22 mouse cellular contexts compared by ENCODE assay signal in the genomic region with DNA sequence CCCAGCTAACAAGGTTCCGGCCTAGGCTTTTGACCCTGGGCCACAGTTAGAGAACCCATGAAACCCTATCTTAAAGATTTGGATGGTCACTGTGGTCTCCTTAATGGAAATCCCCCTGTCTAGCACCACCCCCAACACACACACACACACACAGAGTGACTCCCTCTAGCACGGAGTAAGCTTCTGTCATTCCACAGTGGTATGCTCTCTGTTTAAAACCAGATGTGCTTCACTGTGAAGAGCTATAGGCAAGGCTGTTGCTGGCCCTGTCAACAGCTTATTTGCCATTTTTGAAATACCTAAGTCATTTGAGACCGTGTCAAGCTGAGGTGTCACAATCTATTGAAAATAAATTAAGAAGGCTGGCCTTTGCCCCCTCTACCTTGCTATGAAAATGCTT.
A peak's percentile ranks its signal among the peaks of the same experiment; 100 is the strongest.
DNase-seq lines count a peak whose midpoint lies in the region; ATAC-seq and TF ChIP-seq lines count a peak whose summit lies in the region.
"Had no signal": no experiment of that assay in that cellular context is flagged by ENCODE, and none has a peak within 500 bp of the region (broad histone marks: within the 10 kb centered on the region; RNA-seq: fewer than 3 reads in every experiment).

No protein-coding gene starts in this region.

- peaks cover 29% of the 10 kb centered on the region for H3K27me3 ChIP-seq in hindbrain, embryonic 11.5 days (ENCODE audit: control insufficient read depth, insufficient read depth, low read length)
- H3K27me3 ChIP-seq in hindbrain, embryonic 16.5 days (replicated peaks; ENCODE audit: control insufficient read depth, insufficient read depth, low read length) = peaks cover 4% of the 10 kb centered on the region; the same call in 1 of the 2 replicates
- peaks cover 89% of the 10 kb centered on the region for H3K27me3 ChIP-seq in embryonic facial prominence, embryonic 10.5 days (replicated peaks; ENCODE audit: low read depth, poor library complexity, severe bottlenecking)
- 0 out of 2 replicates have a peak, but pooled peaks cover 3% of the 10 kb centered on the region for H3K27me3 ChIP-seq in stomach, postnatal 0 days (ENCODE audit: control insufficient read depth, insufficient read depth, low read length)
- H3K27me3 ChIP-seq: CH12.LX had no signal

- H3K4me2 ChIP-seq in hindbrain, embryonic 11.5 days (replicated peaks; ENCODE audit: low read depth, low read length) = no peak overlapping the region
- no peak overlapping the region for H3K4me2 ChIP-seq in hindbrain, embryonic 16.5 days (ENCODE audit: low read length)
- H3K4me2 ChIP-seq in stomach, postnatal 0 days (replicated peaks; ENCODE audit: low read depth) = no peak overlapping the region
- H3K4me2 ChIP-seq: heart, embryonic 13.5 days; hindbrain, embryonic 14.5 days had no signal

- peak; percentile 18 for DNase-seq in hindbrain, embryonic 11.5 days (ENCODE audit: low spot score)
- peak; percentile 53 for DNase-seq in embryo, embryonic 10.5 days (ENCODE audit: low spot score)
- peak; percentile 27 for DNase-seq in embryonic facial prominence, embryonic 10.5 days (ENCODE audit: low spot score)
- DNase-seq in hindlimb bud, embryonic 11.5 days (ENCODE audit: extremely low spot score, low read depth, low spot score) = peak; percentile 44
- DNase-seq in lung, postnatal 14 days = no peak
- DNase-seq in stomach, postnatal 0 days (ENCODE audit: low spot score) = no peak
- DNase-seq: adrenal gland, adult 2 months; adrenal gland, postnatal 25 days; cerebellum, adult 18-20 months; cerebellum, adult 9-11 months; cerebellum, postnatal 36 days; gastrocnemius, postnatal 14 days; heart, postnatal 36 days; kidney, adult 18-20 months had no signal

- no peak overlapping the region for H3K4me3 ChIP-seq in hindbrain, embryonic 11.5 days (ENCODE audit: low read depth, low read length)
- no peak overlapping the region for H3K4me3 ChIP-seq in hindbrain, embryonic 16.5 days (ENCODE audit: low read length)
- H3K4me3 ChIP-seq in embryonic facial prominence, embryonic 10.5 days = no peak overlapping the region
- H3K4me3 ChIP-seq in stomach, postnatal 0 days (ENCODE audit: low read depth, low read length) = no peak overlapping the region
- H3K4me3 ChIP-seq: heart, embryonic 13.5 days had no signal

- no peak for TF ChIP-seq EP300 in stomach, postnatal 0 days (optimal IDR thresholded peaks at IDR 0.05)

- H3K36me3 ChIP-seq in hindbrain, embryonic 11.5 days (ENCODE audit: control insufficient read depth, insufficient read depth, low read length) = no peaks in the 10 kb centered on the region
- H3K36me3 ChIP-seq in hindbrain, embryonic 16.5 days (ENCODE audit: control insufficient read depth, insufficient read depth, low read length) = no peaks in the 10 kb centered on the region
- no peaks in the 10 kb centered on the region for H3K36me3 ChIP-seq in embryonic facial prominence, embryonic 10.5 days (replicated peaks)
- H3K36me3 ChIP-seq in stomach, postnatal 0 days (ENCODE audit: control insufficient read depth, insufficient read depth, low read length) = no peaks in the 10 kb centered on the region
- H3K36me3 ChIP-seq: heart, embryonic 13.5 days had no signal

- peak overlapping the region; percentile 24; the same call in 1 of the 2 replicates for H3K27ac ChIP-seq in hindbrain, embryonic 11.5 days (ENCODE audit: low read depth, low read length)
- no peak overlapping the region for H3K27ac ChIP-seq in hindbrain, embryonic 16.5 days (ENCODE audit: low read depth, low read length)
- H3K27ac ChIP-seq in embryonic facial prominence, embryonic 10.5 days (replicated peaks) = no peak overlapping the region
- no peak overlapping the region for H3K27ac ChIP-seq in stomach, postnatal 0 days (replicated peaks)
- H3K27ac ChIP-seq: heart, embryonic 13.5 days; hindbrain, embryonic 14.5 days had no signal

- H3K4me1 ChIP-seq in hindbrain, embryonic 11.5 days (replicated peaks; ENCODE audit: control insufficient read depth, insufficient read depth, low read length) = peaks cover 6% of the 10 kb centered on the region; the same call in 1 of the 2 replicates
- H3K4me1 ChIP-seq in hindbrain, embryonic 16.5 days (ENCODE audit: control insufficient read depth, insufficient read depth, low read depth, low read length) = peaks cover 15% of the 10 kb centered on the region
- H3K4me1 ChIP-seq in embryonic facial prominence, embryonic 10.5 days = peaks cover 31% of the 10 kb centered on the region
- no peaks in the 10 kb centered on the region for H3K4me1 ChIP-seq in stomach, postnatal 0 days (replicated peaks; ENCODE audit: control insufficient read depth, insufficient read depth)

- TF ChIP-seq CTCF in stomach, postnatal 0 days (IDR thresholded peaks at IDR 0.05; ENCODE audit: low read depth) = no peak

- no peaks in the 10 kb centered on the region for H3K9me3 ChIP-seq in hindbrain, embryonic 11.5 days (ENCODE audit: control insufficient read depth, low read length)
- no peaks in the 10 kb centered on the region for H3K9me3 ChIP-seq in hindbrain, embryonic 16.5 days (ENCODE audit: control insufficient read depth, low read length)
- H3K9me3 ChIP-seq in embryonic facial prominence, embryonic 10.5 days = peaks cover 4% of the 10 kb centered on the region; the same call in 1 of the 2 replicates
- no peaks in the 10 kb centered on the region for H3K9me3 ChIP-seq in stomach, postnatal 0 days (ENCODE audit: control insufficient read depth, low read length)
- H3K9me3 ChIP-seq: heart, embryonic 13.5 days had no signal

- no peak overlapping the region for H3K9ac ChIP-seq in hindbrain, embryonic 11.5 days (ENCODE audit: low read depth, low read length)
- H3K9ac ChIP-seq in hindbrain, embryonic 16.5 days (ENCODE audit: low read depth, low read length) = no peak overlapping the region; the same call in 1 of the 2 replicates
- no peak overlapping the region for H3K9ac ChIP-seq in stomach, postnatal 0 days (ENCODE audit: low read length)
- H3K9ac ChIP-seq: heart, embryonic 13.5 days; hindbrain, embryonic 14.5 days had no signal

- 56% methylated on average over 3 of the region's 3 CpGs for WGBS in hindbrain, embryonic 11.5 days
- 69% methylated on average over 3 of the region's 3 CpGs for WGBS in hindbrain, embryonic 16.5 days
- 42% methylated on average over 3 of the region's 3 CpGs for WGBS in embryonic facial prominence, embryonic 10.5 days
- WGBS in stomach, postnatal 0 days = 58% methylated on average over 3 of the region's 3 CpGs

- ATAC-seq in hindbrain, embryonic 11.5 days (ENCODE audit: low FRiP score) = no peak
- ATAC-seq in hindbrain, embryonic 16.5 days = no peak
- ATAC-seq in stomach, postnatal 0 days (ENCODE audit: low FRiP score, low TSS enrichment) = no peak
- ATAC-seq: activated CD4-positive, CD25-positive, alpha-beta regulatory T cell, adult 4 months; forebrain, embryonic 16.5 days; inflammation-experienced regulatory T-cells, adult 6 months; Patski had no signal

Comparison
In these comparisons a context has a peak if more than half of its experiments do, and no peak if none do; other contexts are left out.
1. DNase-seq: peak in hindbrain, embryonic 11.5 days (single experiment), embryo, embryonic 10.5 days (single experiment), embryonic facial prominence, embryonic 10.5 days (single experiment) and hindlimb bud, embryonic 11.5 days (single experiment); none in lung, postnatal 14 days (single experiment) and stomach, postnatal 0 days (single experiment).